Comparison of ENCODE assay signal across 10 mouse cellular contexts in the genomic region with DNA sequence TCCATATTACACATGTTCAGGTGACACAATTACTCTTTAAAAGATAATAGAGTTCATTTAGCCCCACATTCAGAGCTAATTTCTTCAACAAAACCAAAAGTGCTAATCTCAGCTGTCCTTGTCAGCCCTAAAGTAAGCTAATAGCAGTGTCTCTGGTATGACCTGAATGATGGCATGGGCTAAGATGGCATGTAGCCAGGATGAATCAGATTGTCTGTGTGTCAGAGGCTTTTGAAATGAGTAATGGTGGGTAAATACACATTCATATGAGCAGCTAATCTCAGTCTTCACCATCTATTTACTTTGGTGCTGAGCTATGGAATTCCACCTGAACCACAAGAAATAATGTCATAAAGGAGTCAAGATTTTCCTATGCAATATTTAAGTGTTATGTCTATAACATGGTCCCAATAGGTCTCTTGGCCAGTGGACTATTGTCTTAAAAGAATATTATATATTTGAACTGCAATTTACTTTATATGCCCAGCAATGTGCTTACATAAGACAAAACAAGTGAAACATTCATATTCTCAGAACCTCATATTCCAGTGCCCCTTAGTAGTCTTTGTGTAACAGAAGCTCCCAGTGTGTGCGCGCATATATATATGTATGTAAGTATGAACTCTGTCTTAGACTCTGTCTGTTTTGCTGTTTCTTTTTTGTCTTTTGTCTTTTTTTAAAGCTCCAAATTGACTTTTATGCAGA.
DNase-seq lines count a peak whose midpoint lies in the region; ATAC-seq and TF ChIP-seq lines count a peak whose summit lies in the region.
"Had no signal": no experiment of that assay in that cellular context is flagged by ENCODE, and none has a peak within 500 bp of the region (broad histone marks: within the 10 kb centered on the region; RNA-seq: fewer than 3 reads in every experiment).

No protein-coding gene starts in this region.

- 93% methylated on average over 2 of the region's 2 CpGs for WGBS in liver, embryonic 11.5 days
- WGBS in liver, postnatal 0 days (ENCODE audit: insufficient replicate concordance): 91% methylated on average over 2 of the region's 2 CpGs

- no peak for DNase-seq in liver, embryonic 11.5 days (ENCODE audit: low spot score)
- DNase-seq in liver, postnatal 0 days: no peak
- DNase-seq in adrenal gland, adult 8-10 months: peak; percentile 64
- DNase-seq in gastrocnemius, postnatal 10 days: no peak
- no peak for DNase-seq in lung, postnatal 14 days

- peak; percentile 46; the same call in 1 of the 2 replicates for ATAC-seq in liver, embryonic 11.5 days (replicated peaks; ENCODE audit: low FRiP score)
- ATAC-seq in liver, postnatal 0 days: no peak
- peak; percentile 17; the same call in 1 of the 2 replicates for ATAC-seq in megakaryocyte, adult 5-6 weeks (ENCODE audit: poor library complexity, severe bottlenecking)

- no peak overlapping the region for H3K4me3 ChIP-seq in liver, embryonic 11.5 days (ENCODE audit: low read depth, low read length)
- H3K4me3 ChIP-seq in liver, postnatal 0 days (ENCODE audit: low read depth, low read length): no peak overlapping the region
- no peak overlapping the region for H3K4me3 ChIP-seq in C2C12 (ENCODE audit: insufficient read depth, poor library complexity, severe bottlenecking)
- H3K4me3 ChIP-seq: embryonic facial prominence, embryonic 13.5 days; heart, embryonic 12.5 days; limb, embryonic 13.5 days had no signal

- TF ChIP-seq EP300 in liver, postnatal 0 days (IDR thresholded peaks at IDR 0.05; ENCODE audit: low read depth): no peak

- no peak overlapping the region for H3K27ac ChIP-seq in liver, embryonic 11.5 days (ENCODE audit: low read depth, low read length)
- H3K27ac ChIP-seq in liver, postnatal 0 days (ENCODE audit: low read depth): no peak overlapping the region
- H3K27ac ChIP-seq: embryonic facial prominence, embryonic 13.5 days; limb, embryonic 13.5 days had no signal

- no peak overlapping the region for H3K9ac ChIP-seq in liver, embryonic 11.5 days (ENCODE audit: low read depth, low read length)
- H3K9ac ChIP-seq in liver, postnatal 0 days (replicated peaks): no peak overlapping the region
- H3K9ac ChIP-seq: embryonic facial prominence, embryonic 13.5 days; heart, embryonic 12.5 days; limb, embryonic 13.5 days had no signal

- H3K4me1 ChIP-seq in liver, embryonic 11.5 days (replicated peaks; ENCODE audit: control insufficient read depth, insufficient read depth, low read length): no peaks in the 10 kb centered on the region
- no peaks in the 10 kb centered on the region for H3K4me1 ChIP-seq in liver, postnatal 0 days (ENCODE audit: insufficient read depth)
- H3K4me1 ChIP-seq: embryonic facial prominence, embryonic 13.5 days; heart, embryonic 12.5 days; limb, embryonic 13.5 days had no signal

- H3K27me3 ChIP-seq in liver, embryonic 11.5 days (replicated peaks; ENCODE audit: control insufficient read depth, insufficient read depth, low read length): no peaks in the 10 kb centered on the region
- no peaks in the 10 kb centered on the region for H3K27me3 ChIP-seq in liver, postnatal 0 days (ENCODE audit: insufficient read depth, low read length)
- H3K27me3 ChIP-seq in C2C12 (ENCODE audit: control insufficient read depth, insufficient read depth, insufficient read length): no peaks in the 10 kb centered on the region
- H3K27me3 ChIP-seq: embryonic facial prominence, embryonic 13.5 days; heart, embryonic 12.5 days; limb, embryonic 13.5 days had no signal

- H3K4me2 ChIP-seq in liver, embryonic 11.5 days: no peak overlapping the region
- no peak overlapping the region for H3K4me2 ChIP-seq in liver, postnatal 0 days (ENCODE audit: low read depth, low read length)
- H3K4me2 ChIP-seq: embryonic facial prominence, embryonic 13.5 days; heart, embryonic 12.5 days; limb, embryonic 13.5 days had no signal

- no peaks in the 10 kb centered on the region for H3K36me3 ChIP-seq in liver, embryonic 11.5 days (ENCODE audit: control insufficient read depth, insufficient read depth, low read length)
- H3K36me3 ChIP-seq in liver, postnatal 0 days (replicated peaks; ENCODE audit: insufficient read depth, low read length): no peaks in the 10 kb centered on the region
- no peaks in the 10 kb centered on the region for H3K36me3 ChIP-seq in C2C12 (ENCODE audit: control insufficient read depth, insufficient read depth)
- H3K36me3 ChIP-seq: embryonic facial prominence, embryonic 13.5 days; heart, embryonic 12.5 days; limb, embryonic 13.5 days had no signal

- H3ac ChIP-seq in C2C12 (ENCODE audit: control insufficient read depth, insufficient read length, low read depth): no peak overlapping the region

- no peak for TF ChIP-seq CTCF in liver, postnatal 0 days (IDR thresholded peaks at IDR 0.05; ENCODE audit: low read depth)
- TF ChIP-seq CTCF in C2C12 (IDR thresholded peaks at IDR 0.05; ENCODE audit: control insufficient read depth, insufficient read depth, insufficient read length): no peak

- H3K9me3 ChIP-seq in liver, embryonic 11.5 days (ENCODE audit: control insufficient read depth, low read length): no peaks in the 10 kb centered on the region
- H3K9me3 ChIP-seq in liver, postnatal 0 days (ENCODE audit: low read length): no peaks in the 10 kb centered on the region
- H3K9me3 ChIP-seq: embryonic facial prominence, embryonic 13.5 days; heart, embryonic 12.5 days; limb, embryonic 13.5 days had no signal

- no peaks in the 10 kb centered on the region for H3K79me2 ChIP-seq in C2C12 (ENCODE audit: control insufficient read depth, insufficient read depth)

- no peaks in the 10 kb centered on the region for H3K79me3 ChIP-seq in C2C12 (ENCODE audit: low read depth)

TF ChIP-seq in C2C12, 6 proteins besides CTCF, POLR2A, EP300 and RAD21:
- TF ChIP-seq CEBPB (IDR thresholded peaks at IDR 0.05; ENCODE audit: low read depth) (no peak), FOSL1 (IDR thresholded peaks at IDR 0.05; ENCODE audit: insufficient read depth, low read length, poor library complexity, severe bottlenecking) (peak; percentile 83), MYOD1 (IDR thresholded peaks at IDR 0.05; ENCODE audit: control insufficient read depth, insufficient read length, low read depth) (peak; percentile 28), USF1 (IDR thresholded peaks at IDR 0.05; ENCODE audit: low read depth) (no peak), MAX (IDR thresholded peaks at IDR 0.05) (no peak), MYOG (IDR thresholded peaks at IDR 0.05; ENCODE audit: control insufficient read depth, extremely low read depth, insufficient read length) (no peak)
